ENCODE assay signal across 7 mouse cellular contexts in genomic region chr8:121083093-121083935, GRCm38 (mm10). TPM values are rescaled to one million over a fixed set of nuclear protein-coding genes. Genes with fewer than 3 reads are reported as not detected.
A peak's percentile ranks its signal among the peaks of the same experiment; 100 is the strongest.
DNase-seq lines count a peak whose midpoint lies in the region; ATAC-seq and TF ChIP-seq lines count a peak whose summit lies in the region.

No protein-coding gene starts in this region.

- no peaks in the 10 kb centered on the region for H3K9me3 ChIP-seq in lung, postnatal 0 days (ENCODE audit: low read length)
- no peaks in the 10 kb centered on the region for H3K9me3 ChIP-seq in stomach, embryonic 15.5 days

- peak; percentile 84 for ATAC-seq in lung, postnatal 0 days
- peak; percentile 65 for ATAC-seq in stomach, embryonic 15.5 days (ENCODE audit: insufficient read depth, low FRiP score, low read depth)

- peak; percentile 90 for DNase-seq in ZHBTc4 (ENCODE audit: low read depth, low spot score)
- peak; percentile 77 for DNase-seq in embryo, embryonic 10.5 days (ENCODE audit: low spot score)
- DNase-seq in heart, adult 2 months, result peak; percentile 84 to 85
- DNase-seq in kidney, adult 2 months, result peak; percentile 77
- peak; percentile 88 for DNase-seq in lung, postnatal 0 days (ENCODE audit: low spot score)
- no peak for DNase-seq in frontal cortex, postnatal 14 days (ENCODE audit: low spot score in 2 of 2)

- H3K4me2 ChIP-seq in lung, postnatal 0 days (replicated peaks; ENCODE audit: low read depth, low read length), result peak overlapping the region; percentile 79
- peak overlapping the region; percentile 82 for H3K4me2 ChIP-seq in stomach, embryonic 15.5 days

- no peak for TF ChIP-seq POLR2A in heart, adult 2 months (IDR thresholded peaks at IDR 0.05; ENCODE audit: insufficient read depth, low read depth, low read length)
- TF ChIP-seq POLR2A in kidney, adult 2 months (IDR thresholded peaks at IDR 0.05; ENCODE audit: low read depth, low read length), result no peak

- H3K79me2 ChIP-seq in heart, adult 2 months (replicated peaks; ENCODE audit: control insufficient read depth, insufficient read depth, low read length), result no peaks in the 10 kb centered on the region

- TF ChIP-seq EP300 in heart, adult 2 months (IDR thresholded peaks at IDR 0.05; ENCODE audit: insufficient read depth, low read depth, low read length), result no peak
- TF ChIP-seq EP300 in lung, postnatal 0 days (IDR thresholded peaks at IDR 0.05), result peak; percentile 88

- H3K27ac ChIP-seq in heart, adult 2 months, result peak overlapping the region; percentile 48; the same call in 1 of the 2 replicates
- no peak overlapping the region for H3K27ac ChIP-seq in kidney, adult 2 months (ENCODE audit: insufficient read depth, low read depth, low read length)
- peak overlapping the region; percentile 95 for H3K27ac ChIP-seq in lung, postnatal 0 days (ENCODE audit: low read length)
- H3K27ac ChIP-seq in stomach, embryonic 15.5 days, result peak overlapping the region; percentile 98

- H3K36me3 ChIP-seq in heart, adult 2 months (ENCODE audit: control insufficient read depth, insufficient read depth, low read length), result no peaks in the 10 kb centered on the region
- H3K36me3 ChIP-seq in kidney, adult 2 months (ENCODE audit: control insufficient read depth, insufficient read depth, low read length), result no peaks in the 10 kb centered on the region
- H3K36me3 ChIP-seq in lung, postnatal 0 days (ENCODE audit: insufficient read depth, low read length), result no peaks in the 10 kb centered on the region
- no peaks in the 10 kb centered on the region for H3K36me3 ChIP-seq in stomach, embryonic 15.5 days

- no peak for TF ChIP-seq CTCF in heart, adult 2 months (IDR thresholded peaks at IDR 0.05)
- TF ChIP-seq CTCF in kidney, adult 2 months (conservative IDR thresholded peaks at IDR 0.05; ENCODE audit: insufficient read depth, insufficient read length, low read depth, low read length), result no peak
- no peak for TF ChIP-seq CTCF in lung, postnatal 0 days (IDR thresholded peaks at IDR 0.05)

- H3K27me3 ChIP-seq in heart, adult 2 months (ENCODE audit: control insufficient read depth, insufficient read depth, low read length), result peaks cover 39% of the 10 kb centered on the region
- H3K27me3 ChIP-seq in kidney, adult 2 months (replicated peaks; ENCODE audit: control insufficient read depth, insufficient read depth, low read length), result peaks cover 12% of the 10 kb centered on the region; the same call in 1 of the 2 replicates
- H3K27me3 ChIP-seq in lung, postnatal 0 days (replicated peaks; ENCODE audit: insufficient read depth, low read length), result peaks cover 32% of the 10 kb centered on the region
- H3K27me3 ChIP-seq in stomach, embryonic 15.5 days (replicated peaks), result peaks cover 75% of the 10 kb centered on the region

- intact Hi-C loops in heart, adult 2 months (cut with DNase I), result loop anchor here (5.0 kb wide), 1 partner anchor 61 kb away; no protein-coding TSS in a partner anchor

- H3K4me1 ChIP-seq in heart, adult 2 months (ENCODE audit: control insufficient read depth, insufficient read depth, low read length), result no peaks in the 10 kb centered on the region
- no peaks in the 10 kb centered on the region for H3K4me1 ChIP-seq in kidney, adult 2 months (ENCODE audit: control insufficient read depth, insufficient read depth, low read length)
- H3K4me1 ChIP-seq in lung, postnatal 0 days (ENCODE audit: insufficient read depth, low read depth, low read length), result no peaks in the 10 kb centered on the region
- H3K4me1 ChIP-seq in stomach, embryonic 15.5 days, result peaks cover 9% of the 10 kb centered on the region; the same call in 1 of the 2 replicates

- H3K9ac ChIP-seq in heart, adult 2 months (ENCODE audit: low read depth, low read length), result peak overlapping the region; percentile 77
- H3K9ac ChIP-seq in lung, postnatal 0 days (replicated peaks; ENCODE audit: low read depth), result peak overlapping the region; percentile 80
- peak overlapping the region; percentile 66 for H3K9ac ChIP-seq in stomach, embryonic 15.5 days

- peak overlapping the region; percentile 77 for H3K4me3 ChIP-seq in heart, adult 2 months
- peak overlapping the region; percentile 83 for H3K4me3 ChIP-seq in kidney, adult 2 months (ENCODE audit: insufficient read depth, low read depth, low read length)
- H3K4me3 ChIP-seq in lung, postnatal 0 days (ENCODE audit: low read depth, low read length), result peak overlapping the region; percentile 74
- H3K4me3 ChIP-seq in stomach, embryonic 15.5 days (replicated peaks), result peak overlapping the region; percentile 68

- under 1% methylated on average over 89 of the region's 89 CpGs for WGBS in heart, adult 2 months
- under 1% methylated on average over 89 of the region's 89 CpGs for WGBS in kidney, adult 2 months
- 2% methylated on average over 82 of the region's 89 CpGs for WGBS in lung, postnatal 0 days
- under 1% methylated on average over 89 of the region's 89 CpGs for WGBS in stomach, embryonic 15.5 days

RNA-seq across cellular contexts. Expression of gene Foxf1, which starts 0.9 kb away (rescaled TPM):
- under 1 TPM; 0.13 to 0.43 TPM for total RNA-seq in heart, adult 2 months (2021)
- polyA plus RNA-seq in heart, adult 2 months (2012; rRNA removed), result 0.44 and 1.2 TPM in 2 replicates
- 0.52 and 0.69 TPM in 2 replicates for polyA plus RNA-seq in kidney, adult 2 months (2012; rRNA removed)
- polyA plus RNA-seq in lung, postnatal 0 days (2015; fragmentation: Nextera tagmentation; extraction: Ambion mirVana), result 156 and 194 TPM in 2 replicates
- polyA plus RNA-seq in stomach, embryonic 15.5 days (2015; fragmentation: Nextera tagmentation; extraction: Ambion mirVana), result 131 and 136 TPM in 2 replicates

RNA-seq across cellular contexts. Expression of gene Mthfsd, which starts 24.9 kb away (rescaled TPM):
- total RNA-seq in heart, adult 2 months (2021), result 10 to 100 TPM; 12.8 to 13.5 TPM
- polyA plus RNA-seq in heart, adult 2 months (2012; rRNA removed), result 26.4 and 27.7 TPM in 2 replicates
- 44.3 and 51.4 TPM in 2 replicates for polyA plus RNA-seq in kidney, adult 2 months (2012; rRNA removed)
- 36.1 and 37.7 TPM in 2 replicates for polyA plus RNA-seq in lung, postnatal 0 days (2015; fragmentation: Nextera tagmentation; extraction: Ambion mirVana)
- polyA plus RNA-seq in stomach, embryonic 15.5 days (2015; fragmentation: Nextera tagmentation; extraction: Ambion mirVana), result 53.9 and 56.3 TPM in 2 replicates

RNA-seq across cellular contexts. Expression of gene Foxc2, which starts 32.7 kb away (rescaled TPM):
- 1 to 10 TPM; 2.0 to 2.2 TPM for total RNA-seq in heart, adult 2 months (2021)
- 0.97 and 2.0 TPM in 2 replicates for polyA plus RNA-seq in heart, adult 2 months (2012; rRNA removed)
- polyA plus RNA-seq in kidney, adult 2 months (2012; rRNA removed), result 5.8 and 7.4 TPM in 2 replicates
- polyA plus RNA-seq in lung, postnatal 0 days (2015; fragmentation: Nextera tagmentation; extraction: Ambion mirVana), result 0.47 and 0.58 TPM in 2 replicates
- polyA plus RNA-seq in stomach, embryonic 15.5 days (2015; fragmentation: Nextera tagmentation; extraction: Ambion mirVana), result 0.77 and 0.90 TPM in 2 replicates

RNA-seq across cellular contexts. Expression of gene Foxl1, which starts 44.4 kb away (rescaled TPM):
- under 1 TPM; 0.07 to 0.08 TPM for total RNA-seq in heart, adult 2 months (2021)
- polyA plus RNA-seq in heart, adult 2 months (2012; rRNA removed), result 0.08 and 0.09 TPM in 2 replicates
- polyA plus RNA-seq in kidney, adult 2 months (2012; rRNA removed), result 0.75 and 1.2 TPM in 2 replicates
- polyA plus RNA-seq in lung, postnatal 0 days (2015; fragmentation: Nextera tagmentation; extraction: Ambion mirVana), result 0.88 and 1.3 TPM in 2 replicates
- 7.2 and 9.4 TPM in 2 replicates for polyA plus RNA-seq in stomach, embryonic 15.5 days (2015; fragmentation: Nextera tagmentation; extraction: Ambion mirVana)

Comparison
In these comparisons a context has a peak if more than half of its experiments do, and no peak if none do; other contexts are left out.
1. DNase-seq: peak in ZHBTc4 (single experiment), embryo, embryonic 10.5 days (single experiment), heart, adult 2 months (2 of 2), kidney, adult 2 months (single experiment) and lung, postnatal 0 days (single experiment); none in frontal cortex, postnatal 14 days (0 of 2).
2. RNA of gene Foxf1, which starts 0.9 kb away (polyA plus RNA-seq): 156 to 194 TPM in lung, postnatal 0 days and 131 to 136 TPM in stomach, embryonic 15.5 days; 0.44 to 1.2 TPM in heart, adult 2 months and 0.52 to 0.69 TPM in kidney, adult 2 months; every median in the first group is over 10 times any median in the second.
3. Peak in every context shown above with its lines, with median percentiles within 50 percentile points of each other: H3K4me3 ChIP-seq and H3K9ac ChIP-seq.